Mouse (Mus musculus) heart, embryonic 12.5 days (tissue): ENCODE measurements around the gene Gm3264. TPM values are rescaled to one million over a fixed set of nuclear protein-coding genes. Genes with fewer than 3 reads are reported as not detected.
"Not testable (repeated sequence)": the region's sequence is repeated elsewhere in the genome, so short reads cannot be mapped to it uniquely, and the experiment has no call there.

Source experiments
- ATAC-seq: fragments of 200-750 bp; cut with Nextera tagmentation; 2 replicates; pipeline ENCODE4 v1.8.0; 2017; ENCODE audit warnings: moderate TSS enrichment, moderate library complexity; ENCODE audit not compliant: insufficient number of reproducible peaks, low FRiP score
- H3K27ac ChIP-seq: fragments of 300-500 bp; sonication (generic); 2 replicates; pipeline ENCODE4 v1.5.1; 2016; ENCODE audit warnings: mild to moderate bottlenecking, moderate library complexity; ENCODE audit not compliant: poor library complexity, severe bottlenecking
- H3K27me3 ChIP-seq: fragments of 300-500 bp; sonication (generic); replicated peaks from 2 replicates; pipeline ENCODE4 v1.6.1; 2016; ENCODE audit warnings: mild to moderate bottlenecking, moderate library complexity
- H3K36me3 ChIP-seq: fragments of 300-500 bp; sonication (generic); 2 replicates; pipeline ENCODE4 v1.6.1; 2016; ENCODE audit warnings: mild to moderate bottlenecking, moderate library complexity
- H3K4me1 ChIP-seq: fragments of 300-500 bp; sonication (generic); replicated peaks from 2 replicates; pipeline ENCODE4 v1.6.1; 2016; ENCODE audit warnings: mild to moderate bottlenecking
- H3K4me2 ChIP-seq: fragments of 300-500 bp; sonication (generic); 2 replicates; pipeline ENCODE4 v1.6.1; 2016; ENCODE audit warnings: mild to moderate bottlenecking, moderate library complexity
- H3K4me3 ChIP-seq: fragments of 300-500 bp; sonication (generic); 2 replicates; pipeline ENCODE4 v1.5.1; 2016; ENCODE audit warnings: mild to moderate bottlenecking
- H3K9ac ChIP-seq: fragments of 300-500 bp; sonication (generic); 2 replicates; pipeline ENCODE4 v1.6.1; 2016; ENCODE audit warnings: mild to moderate bottlenecking, moderate library complexity
- H3K9me3 ChIP-seq: fragments of 300-500 bp; sonication (generic); replicated peaks from 2 replicates; pipeline ENCODE4 v1.6.1; 2016; ENCODE audit warnings: mild to moderate bottlenecking, moderate library complexity
- WGBS: fragments of 180-500 bp; shearing (Covaris S2); methylation state at CpG from one replicate; pipeline ENCODE4 v1.1.7; 2016; 5-methylcytosine and 5-hydroxymethylcytosine counted together
- polyA plus RNA-seq: library from polyadenylated mRNA; unstranded; fragments of >200 nt; fragmentation: Nextera tagmentation; extraction: Ambion mirVana; gene quantifications from 2 replicates; pipeline ENCODE4 v1.2.1, GENCODE M21; 2016

The Gm3264 gene
- 1.9 and 2.1 TPM in 2 replicates for polyA plus RNA-seq

DNA sequence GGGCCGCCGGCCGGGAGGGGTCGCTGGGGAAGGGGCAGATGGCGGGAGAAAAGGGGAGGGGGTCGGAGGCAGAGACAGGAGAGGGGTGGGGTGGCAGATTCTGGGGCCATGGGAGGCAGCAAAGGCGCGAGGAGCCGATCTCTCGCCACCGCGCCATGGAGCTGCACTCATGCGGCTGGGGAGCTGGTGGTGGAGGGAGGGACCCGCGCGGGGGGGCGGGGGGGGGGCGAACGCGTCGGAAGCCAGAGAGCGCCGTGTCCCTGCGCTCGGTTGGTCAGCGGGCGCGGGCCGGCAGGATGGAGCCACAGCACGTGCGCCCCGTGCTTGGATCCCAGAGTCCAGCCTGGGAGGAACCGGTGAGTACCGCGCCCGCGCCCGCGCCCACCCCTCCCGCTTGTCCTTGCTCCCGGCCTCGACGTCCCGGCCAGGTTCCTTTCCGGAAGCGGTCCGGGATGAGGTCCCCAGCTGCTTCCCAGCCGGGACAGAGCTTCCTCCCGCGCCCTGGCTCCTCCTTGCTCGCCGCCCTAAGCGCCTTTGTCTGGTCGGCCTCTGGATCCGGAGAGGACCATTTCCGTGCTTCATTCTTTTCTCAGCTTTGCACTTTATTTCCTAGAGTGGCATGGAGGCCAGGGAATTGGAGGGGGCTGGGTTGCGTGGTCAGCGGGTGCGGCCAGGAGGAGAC is at the start of gene Gm3264:
Gm3264 (plus strand) TSS at position 278 of the 682 bp plus-strand sequence.
- not testable (repeated sequence) for H3K27ac ChIP-seq, H3K9me3 ChIP-seq, H3K27me3 ChIP-seq, H3K36me3 ChIP-seq, ATAC-seq, H3K4me1 ChIP-seq
- H3K9ac ChIP-seq = peak within 1 kb of the TSS; percentile 65; the same call in 1 of the 2 replicates
- WGBS = 3% methylated on average over 34 of the region's 59 CpGs
- peak within 1 kb of the TSS; percentile 64 for H3K4me2 ChIP-seq
- H3K4me3 ChIP-seq = peak within 1 kb of the TSS; percentile 51

DNA sequence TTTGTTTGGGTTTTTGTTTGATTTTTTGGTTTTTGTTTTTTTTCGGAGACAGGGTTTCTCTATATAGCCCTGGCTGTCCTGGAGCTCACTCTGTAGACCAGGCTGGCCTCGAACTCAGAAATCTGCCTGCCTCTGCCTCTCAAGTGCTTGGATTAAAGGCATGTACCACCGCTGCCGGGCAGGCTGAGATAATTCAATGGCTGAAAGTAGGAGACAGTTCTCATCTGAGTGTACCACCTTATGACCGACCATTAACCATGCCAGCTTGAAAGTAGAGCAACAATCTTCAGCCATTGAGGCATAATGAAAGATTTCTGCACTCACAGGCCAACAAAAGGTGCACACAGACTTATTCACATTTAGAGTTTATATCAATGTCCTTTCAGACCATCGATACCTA is 49.0 kb upstream of the Gm3264 start:
- not testable (repeated sequence) for H3K4me1 ChIP-seq, H3K4me3 ChIP-seq, H3K9me3 ChIP-seq, ATAC-seq, H3K27me3 ChIP-seq, H3K9ac ChIP-seq, H3K4me2 ChIP-seq, H3K27ac ChIP-seq, H3K36me3 ChIP-seq
- WGBS = 72% methylated on average over 6 of the region's 6 CpGs

DNA sequence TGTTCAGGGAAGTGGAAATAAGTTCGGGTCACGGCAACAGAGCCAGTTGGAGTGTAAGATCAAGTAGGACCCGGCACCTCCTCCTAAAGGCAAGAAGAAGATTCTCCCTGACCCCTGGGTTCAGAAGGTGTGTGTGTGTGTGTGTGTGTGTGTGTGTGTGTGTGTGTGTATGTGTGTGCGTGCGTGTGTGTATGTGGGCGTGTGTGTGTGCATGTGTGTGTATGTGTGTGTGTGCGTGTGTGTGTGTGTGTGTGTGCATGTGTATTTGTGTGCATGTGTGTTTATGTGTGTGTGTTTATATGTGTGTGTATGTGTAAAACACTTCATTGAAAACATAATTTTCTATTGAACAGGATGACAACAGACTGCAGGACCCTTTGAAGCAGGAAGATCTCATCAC is 33.4 kb upstream of the Gm3264 start:
- not testable (repeated sequence) for H3K27me3 ChIP-seq, ATAC-seq, H3K4me3 ChIP-seq, H3K9ac ChIP-seq, H3K4me2 ChIP-seq, H3K9me3 ChIP-seq, H3K4me1 ChIP-seq, H3K36me3 ChIP-seq, H3K27ac ChIP-seq
- WGBS = 76% methylated on average over 4 of the region's 7 CpGs

DNA sequence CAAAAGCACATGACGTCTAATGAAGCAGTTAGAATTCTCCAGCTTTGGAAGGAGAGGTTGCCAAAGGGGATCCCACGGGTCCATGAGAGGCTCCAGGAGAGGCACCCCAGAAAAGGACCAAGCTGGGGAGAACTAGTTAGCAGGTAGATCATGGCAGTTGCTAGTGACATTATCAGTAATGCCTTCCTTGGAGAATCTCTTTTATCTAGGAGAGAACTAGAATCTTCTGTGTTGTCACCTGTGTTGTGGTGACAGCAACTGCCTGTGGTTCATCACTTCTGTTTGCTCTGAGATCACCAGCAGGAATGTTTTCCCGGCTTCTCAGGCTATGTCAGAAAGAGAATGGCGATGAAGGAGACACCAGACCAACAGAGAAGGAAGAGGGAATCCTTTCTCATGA is 17.6 kb upstream of the Gm3264 start, which contains the start of gene Gm3269:
Gm3269 (plus strand) TSS at position 301 of the 400 bp plus-strand sequence.
- H3K36me3 ChIP-seq, H3K4me1 ChIP-seq, H3K9ac ChIP-seq, ATAC-seq, H3K9me3 ChIP-seq, H3K4me3 ChIP-seq, H3K4me2 ChIP-seq, H3K27ac ChIP-seq, H3K27me3 ChIP-seq: not testable (repeated sequence)
- no CpG with 5 or more reads among the region's 4 CpGs for WGBS

DNA sequence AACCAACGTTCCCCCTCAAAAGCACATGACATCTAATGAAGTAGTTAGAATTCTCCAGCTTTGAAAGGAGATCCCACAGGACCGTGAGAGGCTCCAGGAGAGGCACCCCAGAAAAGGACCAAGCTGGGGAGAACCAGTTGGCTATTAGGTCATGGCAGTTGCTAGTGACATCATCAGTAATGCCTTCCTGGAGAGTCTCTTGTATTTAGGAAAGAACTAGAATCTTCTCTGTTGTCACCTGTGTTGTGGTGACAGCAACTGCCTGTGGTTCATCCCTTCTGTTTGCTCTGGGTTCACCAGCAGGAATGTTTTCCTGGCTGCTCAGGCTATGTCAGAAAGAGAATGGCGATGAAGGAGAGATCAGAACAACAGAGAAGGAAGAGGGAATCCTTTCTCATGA is 36.7 kb downstream of the Gm3264 start, which contains the start of gene Gm3278:
Gm3278 (plus strand) TSS at position 301 of the 400 bp plus-strand sequence.
- H3K4me1 ChIP-seq, H3K9me3 ChIP-seq, H3K9ac ChIP-seq, H3K36me3 ChIP-seq, ATAC-seq, H3K27me3 ChIP-seq, H3K27ac ChIP-seq, H3K4me2 ChIP-seq, H3K4me3 ChIP-seq: not testable (repeated sequence)
- 60% methylated on average over 1 of the region's 3 CpGs for WGBS

Other genes with a start within 250 kb of the Gm3264 start
- gene Gm8159, start 223.2 kb upstream of the Gm3264 start, polyA plus RNA-seq = not detected in 2 replicates
- 0.41 and 0.87 TPM in 2 replicates for gene Gm3239, start 191.4 kb upstream of the Gm3264 start, polyA plus RNA-seq
- not detected in 2 replicates for gene Gm7876, start 146.3 kb upstream of the Gm3264 start, polyA plus RNA-seq
- gene Gm3252, start 128.8 kb upstream of the Gm3264 start, polyA plus RNA-seq = 0.13 and 0.45 TPM in 2 replicates
- not detected in 2 replicates for gene Gm9602, start 79.2 kb upstream of the Gm3264 start, polyA plus RNA-seq
- gene Gm3269, start 17.5 kb upstream of the Gm3264 start, polyA plus RNA-seq = not detected in 2 replicates
- not detected in 2 replicates for gene Gm3278, start 36.8 kb downstream of the Gm3264 start, polyA plus RNA-seq
- 0.30 TPM in 1 of 2 replicates, not detected in the other for gene Gm8297, start 128.4 kb downstream of the Gm3264 start, polyA plus RNA-seq
- not detected in 2 replicates for gene Gm3298, start 160.3 kb downstream of the Gm3264 start, polyA plus RNA-seq
- not detected in 2 replicates for gene 4930555G01Rik, start 195.1 kb downstream of the Gm3264 start, polyA plus RNA-seq
- 3.4 and 3.7 TPM in 2 replicates for gene Gm8281, start 215.5 kb downstream of the Gm3264 start, polyA plus RNA-seq